Mouse (Mus musculus) lung, postnatal 10 days (tissue): ENCODE data around the gene Rps3a1.

Source experiments
- DNase-seq: peaks from one replicate; pipeline ENCODE4 v3.0.0; 2021

Rps3a1 gene

DNA sequence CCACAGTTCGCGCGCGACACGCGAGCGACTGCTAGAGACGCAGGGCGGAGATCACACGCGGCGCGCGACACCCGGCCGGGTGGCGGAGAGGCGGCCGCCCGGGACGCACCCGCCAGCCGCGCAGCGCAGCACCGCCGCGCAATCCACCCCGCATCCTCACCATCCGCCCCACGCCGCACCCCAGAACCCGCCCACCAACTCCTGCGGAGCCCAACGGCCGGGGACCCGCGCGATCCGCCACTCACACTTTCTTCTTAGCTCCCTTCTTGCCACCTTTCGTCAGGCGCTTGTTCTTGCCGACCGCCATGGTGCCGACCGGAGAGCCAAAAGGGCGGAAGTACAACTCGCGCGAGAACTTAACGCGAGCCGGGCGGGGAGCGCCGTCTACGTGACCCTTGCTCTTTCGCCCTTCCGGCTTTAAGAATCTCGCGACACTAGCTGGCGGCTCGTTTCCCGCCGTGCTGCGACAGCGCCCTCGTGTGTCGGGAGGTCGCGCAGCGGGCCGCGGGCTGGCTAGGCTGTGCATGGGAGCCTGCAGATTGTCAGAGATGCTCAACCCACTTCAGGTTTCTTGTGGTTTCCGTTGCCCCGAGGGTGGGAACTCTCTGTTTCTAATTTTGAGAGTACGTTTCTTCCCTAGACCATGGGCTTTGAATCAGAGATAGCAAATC, at the start of gene Rps3a1:
Gene Rps3a1 (minus strand): TSS at position 440 of the 671 bp plus-strand sequence.
- DNase-seq, result peak; percentile 99

GRCm38 (mm10) chr3:86187736-86188389, 45.4 kb upstream of the Rps3a1 start:
- DNase-seq, result no peak

DNA sequence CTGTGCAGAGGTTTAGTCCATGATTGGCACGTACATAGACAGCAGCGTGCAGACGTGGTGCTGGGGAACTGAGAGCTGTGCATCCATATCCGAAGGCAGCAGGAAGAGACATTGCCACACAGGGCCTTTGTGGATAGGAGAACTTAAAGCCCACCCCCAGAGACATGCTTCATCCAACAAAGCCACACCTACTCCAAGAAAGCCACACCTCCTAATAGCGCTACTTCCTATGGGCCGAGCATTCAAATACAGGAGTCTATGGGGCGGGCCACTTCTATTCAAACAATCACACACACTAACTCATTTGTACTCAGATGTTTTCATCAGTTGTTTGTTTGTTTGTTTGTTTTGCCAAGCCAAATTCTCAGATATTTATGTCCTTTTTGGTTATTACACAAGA, 42.0 kb upstream of the Rps3a1 start:
- no peak for DNase-seq

DNA sequence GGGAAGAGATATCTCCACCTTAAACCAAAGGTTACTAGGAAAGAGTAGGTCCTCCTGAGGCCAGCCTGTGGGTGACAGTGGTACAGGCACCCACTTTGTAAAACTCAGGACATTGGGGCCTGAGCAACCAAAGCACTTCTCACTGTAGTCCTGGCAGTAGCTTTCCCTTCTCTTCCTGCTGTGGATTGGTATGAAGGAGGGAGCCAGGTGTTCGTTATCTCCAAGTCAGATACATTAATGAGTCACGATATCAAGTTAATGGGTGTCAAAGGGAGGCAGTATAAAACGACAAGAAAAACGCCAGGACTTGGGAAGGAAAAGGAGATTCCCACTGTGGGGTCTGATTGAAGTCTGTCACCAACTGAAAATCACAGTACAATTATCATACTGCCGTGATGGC, 38.6 kb upstream of the Rps3a1 start:
- no peak for DNase-seq

DNA sequence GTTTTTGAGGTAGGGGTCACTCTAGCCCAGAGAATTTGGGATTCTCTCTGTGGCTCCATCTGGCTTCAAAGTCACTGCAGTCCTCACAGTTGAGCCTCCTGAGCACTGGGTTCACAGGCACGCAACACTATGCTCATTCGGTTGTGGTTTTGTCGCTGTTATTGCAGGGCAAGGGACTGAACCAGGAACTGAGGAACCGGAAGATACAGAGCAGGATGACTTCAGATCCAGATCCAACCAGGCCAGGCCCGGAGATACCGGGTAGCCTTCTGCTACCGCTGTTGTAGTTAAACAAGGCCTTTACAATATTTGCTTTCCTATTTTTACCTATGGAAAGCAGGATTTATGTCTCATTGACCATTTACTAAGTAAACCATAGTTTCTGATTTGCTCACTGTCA, 37.2 kb upstream of the Rps3a1 start:
- DNase-seq, result no peak

GRCm38 (mm10) chr3:86168841-86169425, 26.4 kb upstream of the Rps3a1 start:
- DNase-seq, result no peak

DNA sequence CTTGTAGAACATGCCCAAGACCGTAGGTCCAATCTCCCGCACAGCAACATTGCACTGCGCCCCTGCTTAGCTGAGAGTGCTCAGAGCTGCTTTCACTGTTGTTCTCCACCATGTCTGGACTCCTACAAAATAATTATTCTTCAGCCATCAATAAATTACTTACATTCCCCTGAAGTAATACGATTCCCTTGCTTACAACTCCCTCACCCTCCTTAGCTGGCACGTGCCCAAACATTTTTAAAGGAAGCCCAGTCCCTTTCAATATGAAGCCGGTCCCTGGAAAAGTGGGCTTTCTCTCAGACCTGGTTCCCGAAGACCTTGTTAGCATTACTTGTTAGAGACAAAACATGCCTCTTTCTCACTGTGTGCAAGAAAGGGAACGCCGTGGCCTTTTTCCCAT, 7.0 kb upstream of the Rps3a1 start:
- DNase-seq, result no peak

GRCm38 (mm10) chr3:86149063-86149462, 6.6 kb upstream of the Rps3a1 start:
- DNase-seq, result no peak

- DNase-seq, result no peak
These were observed 841 bp upstream of the Rps3a1 start for GRCm38 (mm10) chr3:86143343-86143742.

DNA sequence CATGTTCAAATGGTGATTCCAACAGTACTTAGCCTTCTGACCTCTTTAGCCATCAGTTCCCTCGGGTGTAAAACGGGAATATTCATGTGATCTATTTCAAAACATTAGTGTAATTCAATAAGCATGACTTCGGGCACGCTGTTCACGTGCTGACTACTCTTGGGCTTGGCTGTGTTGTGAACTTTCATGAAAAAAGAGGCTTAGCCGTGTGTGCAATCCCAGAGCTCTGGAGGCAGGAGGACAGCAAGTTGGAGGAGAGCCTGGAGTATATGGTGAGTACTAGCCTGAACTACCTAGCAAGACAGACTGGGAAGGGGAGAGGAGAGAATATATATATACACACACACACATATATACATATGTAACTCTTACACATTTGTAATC, 424 bp upstream of the Rps3a1 start:
- DNase-seq, result no peak

GRCm38 (mm10) chr3:86141886-86142262, 628 bp downstream of the Rps3a1 start:
- peak; percentile 41 for DNase-seq

GRCm38 (mm10) chr3:86141366-86141765, 1.1 kb downstream of the Rps3a1 start:
- peak; percentile 21 for DNase-seq

GRCm38 (mm10) chr3:86139660-86140059, 2.8 kb downstream of the Rps3a1 start:
- DNase-seq, result no peak

DNA sequence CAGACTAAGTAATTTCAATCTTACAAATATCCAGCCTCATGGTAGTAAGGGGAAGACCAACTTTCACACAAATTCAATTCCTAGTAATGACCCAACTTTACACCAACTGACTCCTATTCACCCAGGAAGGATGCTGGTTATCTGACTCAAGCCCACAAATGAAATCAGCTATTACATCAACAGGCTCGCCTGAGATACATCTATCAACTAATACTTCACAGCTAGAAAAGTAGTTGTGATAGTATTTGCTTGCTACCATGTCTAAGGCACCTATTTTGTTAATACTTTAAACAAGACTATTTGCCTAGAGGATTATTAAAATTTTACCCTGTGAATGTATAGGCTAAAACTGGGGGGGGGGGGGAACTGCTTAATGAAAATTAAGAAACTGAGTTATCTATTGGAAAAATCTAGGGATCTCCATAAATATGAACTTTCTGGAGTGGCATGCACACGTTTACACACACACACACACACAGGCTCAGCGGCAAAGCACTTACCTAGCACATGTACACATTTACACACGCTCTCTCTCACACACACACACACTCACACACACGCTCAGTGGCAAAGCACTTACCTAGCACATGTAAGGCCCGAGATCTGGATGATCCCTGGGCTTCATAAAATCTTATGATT, 5.4 kb downstream of the Rps3a1 start:
- no peak for DNase-seq

DNA sequence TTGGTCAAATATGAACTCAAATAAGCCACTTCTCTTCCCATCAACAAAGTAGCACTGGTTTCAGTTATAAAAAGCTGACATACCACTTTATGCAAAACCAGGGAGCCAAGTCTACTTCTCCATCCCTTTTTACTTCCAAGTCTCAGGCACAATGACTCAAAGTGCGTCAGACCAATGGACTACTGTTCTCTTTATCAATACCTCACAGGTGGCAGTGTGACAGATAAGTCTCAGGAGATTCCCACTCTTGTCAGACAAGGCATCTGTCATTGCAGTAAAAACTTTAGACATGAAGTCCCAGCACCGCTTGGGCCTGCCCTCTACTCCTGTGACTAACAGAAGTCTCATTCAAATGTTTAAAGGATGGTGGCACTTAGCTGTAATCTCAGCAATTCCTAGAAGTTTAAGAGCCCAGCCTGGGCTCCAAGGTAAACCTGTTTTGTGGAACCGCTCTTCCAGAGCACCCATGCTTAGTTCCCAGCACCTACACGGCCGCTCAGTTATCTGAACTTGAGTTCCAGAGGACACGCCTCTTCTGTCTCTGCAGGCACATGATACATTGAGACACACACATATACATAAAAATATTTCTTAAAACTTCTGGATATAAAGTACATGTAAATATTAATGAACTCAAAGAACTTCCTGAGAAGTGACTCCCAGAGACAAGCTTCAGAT, 6.5 kb downstream of the Rps3a1 start:
- no peak for DNase-seq

GRCm38 (mm10) chr3:86134939-86135638, 7.4 kb downstream of the Rps3a1 start:
- no peak for DNase-seq

- DNase-seq, result peak; percentile 81
These were observed 12.7 kb downstream of the Rps3a1 start for GRCm38 (mm10) chr3:86129757-86130156.

GRCm38 (mm10) chr3:86123251-86123746, 19.2 kb downstream of the Rps3a1 start:
- no peak for DNase-seq

- DNase-seq, result no peak
These were observed 20.3 kb downstream of the Rps3a1 start for GRCm38 (mm10) chr3:86122156-86122555.

DNA sequence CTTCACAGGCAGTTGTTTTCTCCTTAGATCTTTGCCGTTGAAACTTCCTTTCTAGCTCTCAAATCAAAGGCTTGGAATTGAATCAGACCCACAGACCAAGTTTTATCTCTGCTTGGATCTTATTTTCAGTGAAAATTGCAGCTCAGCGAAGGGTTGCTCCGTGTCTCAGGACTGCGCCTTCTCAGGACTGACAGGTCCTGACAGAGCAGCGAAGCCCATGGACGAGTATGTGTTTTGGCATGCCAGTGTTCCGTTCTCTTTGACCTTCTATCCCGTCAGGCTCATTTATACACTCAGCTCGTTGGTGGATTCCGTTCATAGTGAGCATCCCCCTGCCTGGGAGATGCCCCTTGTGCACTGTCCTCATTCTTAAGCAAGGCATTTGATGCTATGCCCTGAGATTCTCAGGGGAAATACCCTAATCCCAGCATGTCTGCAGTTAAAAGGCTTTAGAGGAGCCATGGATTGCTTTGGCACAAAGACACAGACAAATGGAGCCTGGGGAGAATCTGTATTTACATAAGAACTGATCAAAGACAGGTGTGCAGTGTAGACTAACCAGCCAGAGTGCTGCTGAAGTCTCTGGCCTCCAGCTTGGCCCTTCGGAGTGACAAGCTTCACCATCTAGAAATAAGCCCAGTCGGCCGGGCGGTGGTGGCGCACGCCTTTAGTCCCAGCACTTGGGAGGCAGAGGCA, 23.1 kb downstream of the Rps3a1 start:
- DNase-seq, result no peak

DNA sequence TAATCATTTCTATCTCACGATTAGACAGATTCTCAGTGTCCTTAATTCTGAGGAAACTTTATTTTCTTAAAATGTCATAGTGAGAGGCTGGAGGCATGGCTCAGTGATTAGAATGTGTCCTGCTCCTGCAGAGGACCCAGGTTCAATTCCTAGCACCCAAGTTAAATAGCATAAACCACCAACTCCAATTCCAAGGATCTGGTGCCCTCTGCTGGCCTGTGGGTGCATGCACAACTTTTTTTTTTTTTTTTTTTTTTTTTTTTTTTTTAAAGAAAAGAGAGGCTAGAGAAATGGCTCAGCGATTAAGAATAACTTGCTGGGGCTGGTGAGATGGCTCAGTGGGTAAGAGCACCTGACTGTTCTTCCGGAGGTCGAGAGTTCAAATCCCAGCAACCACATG, 25.6 kb downstream of the Rps3a1 start:
- no peak for DNase-seq
